Mouse (Mus musculus): ENCODE data around the gene Eya2.
A peak's percentile ranks its signal among the peaks of the same experiment; 100 is the strongest.

Gene Eya2

DNA sequence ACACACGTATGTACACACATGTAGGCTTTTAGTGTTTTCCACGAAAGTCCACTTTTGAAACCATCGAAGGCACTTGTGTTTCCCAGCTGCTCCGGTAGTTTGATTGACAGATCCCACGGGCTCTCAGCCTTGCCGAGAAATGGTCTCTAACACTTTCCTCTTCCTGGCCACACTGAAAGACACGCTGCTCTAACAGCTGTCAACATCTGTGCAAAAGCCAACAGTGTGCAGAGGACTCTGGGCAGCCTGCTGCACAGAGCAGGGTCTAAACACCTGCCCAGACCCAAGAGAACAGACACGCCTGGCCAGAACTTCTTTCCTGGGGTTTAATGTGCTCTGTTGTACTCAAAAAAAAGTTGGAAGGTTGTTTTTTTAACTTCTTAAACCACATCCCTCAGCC, 124.5 kb downstream of the Eya2 start:
- DNase-seq: no peak

DNA sequence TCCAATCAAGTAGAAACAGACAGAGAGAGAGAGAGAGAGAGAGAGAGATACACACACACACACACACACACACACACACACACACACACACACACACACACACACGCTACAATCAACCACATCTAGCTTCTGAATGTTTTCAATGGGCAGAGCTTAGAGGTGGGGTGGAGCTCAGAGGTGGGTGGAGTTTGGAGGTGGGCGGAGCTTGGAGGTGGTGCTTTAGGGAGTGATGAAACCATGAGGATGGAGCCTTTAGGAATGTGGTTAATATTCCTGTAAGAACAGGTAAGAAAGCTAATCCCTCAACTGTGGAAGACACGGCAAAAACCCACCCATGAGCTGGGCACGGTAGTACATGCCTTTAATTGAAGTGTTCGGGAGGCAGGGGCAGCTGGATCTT, 127.1 kb downstream of the Eya2 start:
- no peak for DNase-seq

DNA sequence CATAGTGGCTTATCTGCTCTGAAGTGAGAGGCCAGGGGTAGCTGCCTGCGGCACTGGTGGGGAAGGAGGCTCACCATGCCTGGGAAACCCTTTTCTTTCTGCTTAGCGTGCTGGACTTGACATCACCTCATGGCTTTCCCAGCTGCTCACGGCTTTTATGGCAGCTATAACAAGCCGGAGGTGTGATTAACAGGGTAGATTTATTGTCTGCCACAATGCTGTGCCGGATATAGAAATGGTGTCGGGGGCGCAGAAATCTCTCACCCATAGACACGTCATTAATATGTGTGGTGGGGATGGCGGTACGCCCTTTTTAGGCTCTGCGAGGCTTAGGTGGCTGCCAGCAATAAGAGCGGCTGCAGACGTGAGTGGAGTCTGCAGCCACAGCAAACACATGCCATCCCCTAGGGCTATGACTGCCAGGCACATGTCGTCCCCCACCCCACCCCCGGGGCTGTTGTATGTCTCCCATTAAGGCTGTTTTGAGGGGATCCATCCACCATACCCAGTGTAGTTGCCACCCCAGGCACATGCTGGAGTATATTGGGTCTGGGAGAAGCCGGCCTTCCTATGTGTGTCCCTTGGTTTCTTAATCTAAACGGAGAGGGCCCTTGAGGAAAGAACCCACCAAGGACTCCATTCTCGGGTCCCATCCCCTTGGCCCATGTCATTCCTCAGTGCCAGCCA, 137.9 kb downstream of the Eya2 start:
- no peak for DNase-seq

DNA sequence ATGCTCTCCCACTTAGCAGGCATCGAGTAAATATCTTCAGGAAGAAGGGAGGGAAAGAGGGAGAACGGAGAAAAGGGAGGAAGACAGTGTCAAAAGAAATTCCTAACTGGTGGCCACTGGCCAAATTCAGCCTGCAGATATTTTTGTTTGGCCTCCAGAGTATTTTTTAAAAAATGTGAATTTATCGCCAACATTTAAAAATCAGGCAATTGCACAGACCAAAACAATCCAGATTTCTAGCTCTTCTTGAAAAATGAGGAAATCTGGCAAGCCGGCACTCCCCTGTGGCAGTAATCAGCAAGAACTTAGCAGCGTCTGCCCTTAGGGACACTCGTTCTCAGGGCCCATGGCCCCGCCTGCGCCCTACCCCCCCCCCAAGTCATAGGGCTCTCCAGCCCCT, 138.9 kb downstream of the Eya2 start:
- no peak for DNase-seq

DNA sequence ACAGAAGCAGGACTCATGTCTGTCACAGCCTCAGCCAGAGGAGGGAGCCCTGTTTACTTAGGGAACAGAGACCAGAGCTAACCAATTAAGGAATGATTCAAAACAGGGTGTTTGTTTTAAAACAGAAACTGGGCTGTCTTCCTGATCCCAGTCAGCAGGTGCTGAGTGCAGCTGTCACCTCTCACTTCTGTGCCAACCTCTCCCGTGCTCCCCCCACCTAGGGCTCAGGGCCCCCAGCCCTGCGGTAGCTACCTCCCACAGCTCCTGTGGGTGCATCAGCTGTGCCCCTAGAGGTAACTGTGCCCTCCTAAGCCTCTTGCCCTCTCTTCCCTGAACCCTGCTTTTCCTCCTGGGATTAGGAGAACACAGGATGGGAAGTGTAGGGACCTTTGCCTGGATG, 141.5 kb downstream of the Eya2 start:
- no peak for DNase-seq

DNA sequence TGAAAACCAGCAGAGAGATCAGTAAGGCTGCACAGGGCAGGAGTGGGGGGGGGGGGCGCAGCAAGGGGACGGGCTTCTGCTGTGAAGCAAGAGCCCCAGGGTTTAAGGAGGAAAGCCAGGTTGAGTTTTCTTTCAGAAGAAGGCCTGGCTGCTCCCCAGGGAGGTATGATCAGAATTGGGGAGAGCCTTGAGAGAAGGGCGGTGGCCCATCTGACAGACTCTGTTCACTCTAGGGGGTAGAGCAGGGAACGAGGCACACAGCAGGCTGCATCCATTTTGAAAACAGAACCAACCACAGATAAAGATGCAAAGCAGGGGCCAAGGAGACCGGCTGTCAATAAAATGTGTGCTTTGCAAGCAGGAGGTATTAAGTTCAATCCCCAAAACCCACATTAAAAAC, 145.5 kb downstream of the Eya2 start:
- no peak for DNase-seq

DNA sequence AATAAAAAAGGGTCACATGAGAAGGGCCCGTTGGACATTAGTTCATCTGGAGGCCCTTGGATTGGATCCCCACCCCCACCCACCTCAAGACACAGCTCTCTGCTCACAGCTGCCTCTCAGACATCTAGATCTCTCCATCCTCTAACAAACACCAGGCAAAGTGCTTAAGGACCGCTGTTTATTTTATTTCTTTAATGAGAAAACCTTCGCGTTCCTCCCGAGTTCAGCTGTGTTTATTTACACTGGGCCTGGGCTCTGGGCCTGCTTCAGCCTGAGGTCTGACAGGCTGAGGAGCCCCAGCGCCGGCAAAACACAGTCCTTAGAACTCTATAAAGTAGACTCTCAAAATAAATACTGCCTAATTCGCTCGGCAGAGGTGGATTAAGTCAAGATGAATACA, 146.2 kb downstream of the Eya2 start:
- no peak for DNase-seq

DNA sequence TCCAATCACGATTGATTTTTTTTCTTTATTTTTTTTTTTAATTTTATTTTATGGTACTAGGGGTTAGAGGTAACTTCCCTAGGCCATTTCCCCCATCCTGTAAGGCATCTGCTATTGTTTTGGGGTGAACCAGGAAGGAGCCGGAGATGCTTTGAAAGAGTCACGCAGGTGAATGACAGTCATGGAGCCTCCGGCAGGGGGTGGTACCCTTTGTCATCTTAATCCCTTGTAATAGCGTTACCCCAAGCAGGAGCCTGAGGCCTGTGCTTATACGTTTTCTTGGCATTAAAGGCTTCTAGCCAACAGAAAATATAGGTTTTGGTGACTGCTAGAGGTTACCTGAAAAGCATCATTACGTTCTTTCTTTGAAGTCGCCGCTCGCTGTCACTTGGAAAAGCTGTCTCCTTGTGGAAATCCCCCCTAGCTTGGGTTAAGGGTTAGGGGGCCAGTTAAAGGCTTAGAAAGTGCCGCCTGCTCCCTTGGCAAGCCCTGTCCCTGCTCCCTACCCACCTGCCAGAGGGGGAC, 146.8 kb downstream of the Eya2 start:
- no peak for DNase-seq

DNA sequence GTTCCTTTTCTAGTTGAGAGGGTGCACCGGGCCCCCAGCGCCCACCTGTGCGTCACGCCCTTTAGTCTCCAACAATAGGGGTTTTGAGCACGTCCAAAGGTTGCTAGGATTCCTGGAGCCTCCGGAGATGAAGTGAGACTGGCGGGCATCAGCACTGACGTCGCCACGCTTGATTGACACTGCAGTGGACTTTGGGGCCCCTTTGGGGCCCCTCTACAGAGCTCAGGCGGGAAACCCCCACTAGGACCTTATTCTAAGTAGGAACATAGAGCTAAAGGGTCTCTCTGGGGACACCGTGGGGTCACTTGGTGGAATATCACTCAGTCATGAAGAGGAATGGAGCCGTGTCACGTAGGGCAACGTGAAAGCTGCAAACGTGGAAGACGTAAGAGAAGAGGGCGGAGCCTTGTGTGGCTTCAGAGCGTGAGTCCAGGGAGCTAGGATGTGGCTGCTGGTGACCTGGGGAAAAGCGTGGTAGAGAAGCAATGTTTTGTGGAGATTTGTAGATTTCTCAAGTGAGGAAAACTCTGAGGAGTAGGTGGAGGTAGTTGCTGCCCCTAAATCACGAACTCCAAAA, 147.5 kb downstream of the Eya2 start:
- no peak for DNase-seq

DNA sequence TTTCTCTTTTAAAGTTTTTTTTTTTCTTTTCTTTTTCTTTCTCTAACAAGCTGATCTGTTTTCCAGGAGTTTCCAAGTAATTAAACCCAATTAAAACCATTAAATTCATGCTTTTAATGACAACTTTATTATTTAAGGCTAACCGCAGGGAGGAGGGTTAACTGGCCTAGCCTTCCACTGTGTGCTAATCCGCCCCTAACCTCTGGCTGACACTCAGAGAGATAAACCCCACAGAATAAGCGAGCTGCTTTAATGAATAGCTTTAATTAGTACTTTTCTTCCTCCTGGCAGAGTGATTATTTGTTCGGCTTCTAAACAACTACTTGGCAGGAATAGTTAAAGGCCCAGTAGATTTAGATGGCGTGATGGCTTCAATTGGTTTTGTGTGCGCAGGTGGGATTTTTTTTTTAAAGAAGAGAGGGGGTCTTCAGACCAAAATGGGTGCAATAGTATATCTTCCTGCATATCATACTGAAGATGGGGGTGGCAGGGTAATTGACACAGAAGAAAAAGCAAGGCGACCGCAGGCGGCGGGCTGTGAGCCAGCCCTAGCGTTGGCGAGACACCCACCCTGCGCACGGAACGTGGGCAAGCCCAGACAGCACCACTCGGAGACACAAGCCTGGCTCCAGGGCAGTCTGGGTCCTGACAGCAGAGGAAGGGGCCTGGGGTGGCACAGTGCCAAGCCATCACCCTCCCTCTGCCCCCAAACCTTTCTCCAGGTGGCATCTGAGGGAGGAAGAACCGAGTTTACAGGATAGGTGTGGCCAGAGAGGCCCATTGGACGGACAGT, 150.7 kb downstream of the Eya2 start:
- DNase-seq: no peak

DNA sequence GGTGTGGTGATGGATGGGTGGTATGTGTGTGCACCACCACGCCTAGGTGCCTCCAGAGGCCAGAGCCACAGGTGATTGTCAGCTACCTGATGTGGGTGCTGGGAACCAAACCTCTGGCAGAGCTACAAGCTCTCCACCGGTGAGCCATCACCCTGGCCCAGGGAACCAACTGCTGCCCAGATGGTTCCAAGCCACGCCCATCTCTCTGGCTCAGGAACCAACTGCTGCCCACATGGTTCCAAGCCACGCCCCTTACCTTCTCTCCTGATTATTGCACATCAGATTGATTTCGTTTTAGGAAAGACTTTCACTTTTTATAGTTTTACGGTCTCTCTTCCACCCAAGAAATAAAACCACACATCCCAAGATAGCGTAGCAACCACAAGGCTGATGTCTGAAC, 153.1 kb downstream of the Eya2 start:
- no peak for DNase-seq

DNA sequence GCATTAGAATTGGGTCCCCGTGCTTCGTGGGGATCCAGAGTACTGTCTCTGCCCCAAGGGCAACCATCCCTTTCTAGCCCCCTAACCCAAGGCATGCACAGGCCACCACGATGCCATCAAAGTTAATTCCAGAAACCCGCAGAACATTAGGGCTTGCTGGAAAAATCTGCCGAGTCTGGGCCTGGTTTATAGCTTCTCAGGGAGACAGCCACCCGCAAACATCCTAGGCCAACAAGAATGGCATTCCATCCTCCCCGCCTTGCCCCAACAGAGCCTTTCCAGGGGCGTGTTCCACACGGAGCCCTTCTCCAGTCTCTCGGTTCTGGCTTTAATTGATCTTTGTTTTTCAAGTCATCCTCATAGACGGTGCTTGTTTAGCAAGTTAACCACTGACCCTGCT, 153.6 kb downstream of the Eya2 start:
- no peak for DNase-seq

DNA sequence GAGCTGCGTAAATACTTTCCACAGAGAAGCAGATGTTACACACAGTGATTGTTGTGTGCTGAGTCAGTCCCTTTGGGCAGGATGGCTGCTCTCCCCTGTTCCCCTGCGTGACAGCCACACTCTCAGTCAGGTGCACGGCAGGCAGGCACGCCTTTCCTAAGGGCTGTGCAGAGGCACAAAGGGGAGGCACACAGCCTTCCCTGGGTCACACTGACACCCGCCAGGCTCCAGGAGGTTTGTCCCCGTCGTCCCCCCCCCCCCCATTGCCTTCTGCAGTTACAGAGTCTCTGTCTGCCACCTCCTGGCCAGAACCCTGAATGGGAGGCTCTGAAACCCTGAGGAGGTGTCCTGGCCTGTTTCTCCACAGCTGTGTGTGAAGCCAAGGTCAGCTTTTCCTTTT, 156.2 kb downstream of the Eya2 start:
- no peak for DNase-seq

DNA sequence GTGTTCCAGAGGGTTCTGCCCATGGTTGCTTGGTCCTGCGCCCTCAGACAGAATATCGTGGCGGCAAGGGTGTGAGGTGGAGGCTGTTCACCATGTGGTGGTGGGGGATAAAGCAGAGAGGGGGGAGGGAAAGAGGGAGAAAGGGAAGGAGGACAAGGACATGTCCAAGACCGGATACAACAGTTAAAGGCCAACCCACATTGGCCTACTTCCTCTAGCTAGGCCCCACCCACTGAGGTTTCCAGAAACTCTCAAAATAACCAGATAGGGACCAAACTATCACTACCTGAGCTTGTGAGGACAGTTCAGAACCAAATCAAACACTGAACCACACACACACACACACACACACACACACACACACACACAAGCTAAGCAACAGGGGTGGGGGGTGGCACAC, 157.9 kb downstream of the Eya2 start:
- no peak for DNase-seq

DNA sequence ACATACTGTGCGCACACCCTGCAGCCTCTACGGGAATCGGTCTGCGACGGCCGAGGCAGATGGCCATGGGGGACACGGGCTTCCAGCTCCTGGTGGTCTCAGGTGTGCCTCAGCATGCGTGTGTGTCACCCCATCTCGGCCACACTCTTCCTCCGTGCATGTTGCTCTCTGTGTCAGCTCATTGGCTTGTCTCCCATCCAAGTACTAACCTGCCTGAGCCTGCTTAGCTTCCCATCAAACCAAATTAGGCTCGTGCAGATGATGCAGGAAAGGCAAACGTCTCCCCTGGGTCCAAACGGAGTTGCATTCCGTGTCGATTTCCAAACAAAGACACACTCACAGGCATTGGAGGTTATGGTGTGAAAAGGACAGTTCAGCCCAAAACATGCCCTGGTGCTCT, 163.0 kb downstream of the Eya2 start:
- DNase-seq: no peak

DNA sequence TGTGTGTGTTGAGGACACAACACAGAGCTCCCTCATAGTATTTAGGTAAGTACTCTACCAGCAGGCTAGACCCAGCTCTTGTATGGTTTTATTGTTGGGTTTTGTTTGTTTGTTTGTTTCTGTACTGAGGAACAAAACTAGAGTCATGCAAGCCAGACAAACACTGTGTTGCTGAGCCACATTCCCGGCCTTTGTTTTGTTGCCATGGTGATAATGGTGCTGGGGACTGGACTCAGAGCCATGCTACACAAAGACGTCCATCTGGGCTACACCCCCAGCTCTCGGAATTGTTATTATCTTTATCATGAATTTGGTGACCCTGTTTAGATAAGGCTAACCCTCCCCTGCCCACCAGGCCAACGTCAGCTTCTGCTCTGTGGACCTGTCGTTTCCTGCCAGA, 163.7 kb downstream of the Eya2 start:
- no peak for DNase-seq

DNA sequence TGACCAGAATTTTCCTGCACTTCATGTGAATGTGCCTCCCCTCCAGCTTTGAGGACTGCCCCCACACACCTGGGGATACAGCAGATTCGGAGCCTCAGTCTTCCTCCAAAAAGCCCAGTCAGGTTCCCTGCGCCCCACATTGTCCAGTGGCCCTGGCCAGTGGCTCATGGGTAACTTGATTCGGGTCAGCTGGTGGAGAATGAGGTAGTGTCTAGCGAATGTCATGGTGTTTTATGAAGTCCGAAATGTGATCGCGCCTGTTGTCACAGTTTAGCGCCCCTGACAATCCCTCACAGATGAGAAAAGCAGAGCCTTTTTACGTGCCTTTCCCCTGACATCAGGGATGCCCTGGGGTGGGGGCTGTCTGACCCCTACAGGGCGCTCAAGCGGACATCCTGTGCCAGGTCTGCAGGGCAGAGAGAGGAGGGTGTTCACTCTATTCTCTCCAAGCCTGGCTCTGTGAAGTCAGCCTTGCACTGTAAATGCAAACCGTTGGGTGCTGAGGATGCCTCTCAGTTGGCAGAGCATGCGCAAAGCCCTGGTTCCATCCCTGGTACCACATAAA, 164.7 kb downstream of the Eya2 start:
- no peak for DNase-seq

DNA sequence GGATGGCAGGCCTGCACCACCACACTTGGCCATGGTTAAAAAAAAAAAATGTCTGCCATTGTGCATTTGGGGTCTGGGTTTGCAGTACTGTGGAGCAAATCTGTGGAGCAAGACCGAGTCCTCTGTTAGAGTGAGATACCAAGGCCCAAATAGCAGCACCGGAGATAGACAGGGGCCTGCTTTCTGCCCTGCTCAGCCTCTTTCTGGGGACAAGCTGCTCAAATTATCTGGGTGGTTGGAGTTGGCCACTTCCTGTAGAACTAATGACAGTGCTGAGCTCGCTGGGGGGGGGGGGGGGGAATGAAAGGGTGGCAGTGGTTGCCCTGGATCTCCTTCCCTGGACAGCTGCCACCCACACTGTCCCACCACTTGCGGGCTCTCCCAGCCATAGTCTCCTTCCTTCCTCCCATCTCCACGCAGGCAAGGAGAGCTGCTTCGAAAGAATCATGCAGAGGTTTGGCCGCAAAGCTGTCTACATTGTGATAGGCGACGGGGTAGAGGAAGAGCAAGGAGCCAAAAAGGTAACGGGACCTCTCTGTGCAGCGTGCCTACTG, 174.1 kb downstream of the Eya2 start:
- DNase-seq: no peak

DNA sequence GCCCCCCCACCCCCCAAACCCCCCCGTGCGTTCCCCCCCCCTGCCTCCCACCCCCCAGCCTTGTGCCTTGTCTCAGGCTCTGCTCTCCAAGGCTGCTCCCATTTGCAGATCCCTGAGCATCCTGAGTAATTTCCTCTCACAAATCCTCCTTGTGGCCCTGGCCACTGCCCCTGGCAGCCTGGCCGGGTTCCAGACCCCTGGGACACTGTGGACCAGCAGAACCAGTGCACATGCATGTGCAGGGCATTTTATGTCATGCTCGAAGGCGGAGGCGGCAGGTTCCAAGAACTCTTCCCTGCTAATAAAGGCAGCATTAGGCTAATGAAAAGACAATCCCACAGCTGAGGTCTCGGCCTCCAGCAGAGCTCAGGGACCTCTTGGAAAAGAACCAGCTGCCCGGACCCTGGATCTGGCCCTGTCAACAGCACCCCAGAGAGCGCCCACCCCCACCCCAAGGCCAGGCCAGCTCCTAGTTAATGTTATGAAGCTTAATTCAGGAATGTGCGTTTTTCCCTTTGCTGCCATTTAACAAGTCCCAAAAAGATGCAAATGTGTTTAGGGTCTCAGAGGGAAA, 174.6 kb downstream of the Eya2 start:
- DNase-seq: no peak

DNA sequence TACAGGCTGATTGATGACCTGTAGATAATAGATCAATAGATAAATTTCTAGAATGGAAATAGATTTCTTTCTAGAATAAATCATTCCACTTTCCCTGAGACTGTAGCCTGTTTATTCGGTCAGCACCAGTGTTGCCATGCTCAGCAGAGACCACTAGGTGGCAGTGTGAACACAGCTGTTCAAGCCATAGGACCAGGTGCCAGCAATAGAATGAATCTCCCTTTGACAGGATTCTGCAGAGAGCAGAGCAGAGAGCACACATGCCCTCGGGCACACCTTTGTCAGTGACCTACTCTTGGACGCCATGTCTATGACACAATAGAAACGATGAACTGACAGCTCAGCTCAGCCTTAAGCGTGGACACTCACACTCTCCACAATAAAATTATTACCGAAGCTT, 184.1 kb downstream of the Eya2 start:
- DNase-seq: peak; percentile 33 to 59

DNA sequence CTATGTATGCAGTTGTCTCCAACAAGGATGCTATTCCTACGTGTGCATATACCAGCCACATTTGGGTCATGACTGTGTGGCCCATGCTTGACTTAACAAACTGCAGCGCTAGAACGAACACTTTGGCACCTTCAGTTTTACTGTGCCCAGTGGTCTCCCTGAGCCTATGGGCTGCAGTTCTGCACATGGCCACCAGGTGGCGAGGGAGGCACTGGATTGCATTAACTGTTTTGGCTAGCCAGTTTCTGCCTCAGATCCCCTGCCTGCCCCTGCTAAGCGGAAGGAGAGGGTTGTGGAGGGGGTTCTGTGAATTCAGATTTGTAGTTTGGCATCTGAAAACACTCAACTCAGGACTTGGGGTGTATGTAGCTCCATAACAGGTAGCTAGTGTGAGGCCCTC, 187.5 kb downstream of the Eya2 start:
- DNase-seq: peak; percentile 52 to 77

DNA sequence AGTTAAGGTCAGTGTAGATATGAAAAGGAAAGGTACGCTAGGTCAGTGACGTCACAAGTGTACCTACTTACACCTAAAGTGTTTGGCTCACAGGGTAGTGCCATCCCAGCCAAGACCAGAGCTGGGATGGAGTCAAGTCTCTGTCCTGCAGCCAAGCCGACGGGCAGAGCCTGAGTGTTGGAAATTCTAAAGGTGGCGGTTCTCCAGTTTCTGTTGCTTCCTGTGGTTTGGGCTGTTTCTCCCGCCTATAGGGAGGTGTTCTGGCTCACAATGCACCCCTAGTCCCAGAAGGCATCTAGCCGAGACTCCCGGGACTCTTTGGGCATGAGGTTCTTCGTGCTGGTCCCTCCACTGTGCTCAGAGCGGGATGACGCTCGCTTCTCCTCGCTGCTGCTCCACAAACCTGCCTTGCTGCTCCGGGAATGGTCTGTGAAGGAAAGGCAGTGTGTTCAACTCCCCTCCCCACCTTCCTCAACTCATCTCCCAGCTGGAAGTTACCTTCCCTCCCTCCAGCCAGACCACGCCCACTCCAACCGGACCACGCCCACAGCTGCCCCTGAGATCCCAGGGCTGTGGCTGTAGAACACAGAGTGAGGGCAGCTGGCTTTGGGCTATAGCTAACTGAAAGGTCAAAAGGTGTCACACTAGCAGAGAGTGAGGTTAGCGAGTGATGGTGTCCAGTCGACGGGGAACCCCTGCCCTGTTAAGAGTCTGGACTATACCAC, 190.6 kb downstream of the Eya2 start:
- DNase-seq: no peak

Measured in spleen, adult 18-20 months (tissue).